Mouse (Mus musculus): ENCODE results near the gene Fam57b. TPM values are rescaled to one million over a fixed set of nuclear protein-coding genes. Genes with fewer than 3 reads are reported as not detected.
A peak's percentile ranks its signal among the peaks of the same experiment; 100 is the strongest.

Fam57b gene
- polyA plus RNA-seq, 1 experiment from 2014 or later: 0.74 TPM

DNA sequence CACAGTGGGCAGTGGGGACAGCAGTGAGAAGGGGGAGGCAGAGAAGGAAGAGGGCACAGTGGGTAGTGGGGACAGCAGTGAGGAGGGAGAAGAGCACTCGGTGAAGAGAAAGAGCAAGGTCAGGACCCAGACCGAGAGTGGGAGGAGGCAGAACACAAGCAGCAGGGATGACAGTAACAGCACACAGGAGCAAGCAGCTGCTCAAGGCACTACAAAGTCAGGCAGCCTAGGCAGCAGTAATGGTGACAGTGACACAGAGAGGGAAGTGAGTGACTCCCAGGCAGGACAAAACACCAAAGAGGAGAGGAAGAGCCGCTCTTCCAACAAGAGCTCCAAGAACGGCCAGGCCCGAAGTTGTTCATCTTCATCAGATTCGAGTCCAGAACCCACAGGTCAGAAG lies 66.3 kb downstream of the Fam57b start:
- Histone ChIP-seq H3K27me3 (replicated peaks) (no peaks in the 10 kb centered on the region), H3K4me3 (replicated peaks) (peak overlapping the region; percentile 71), H3K4me1 (peaks cover 27% of the 10 kb centered on the region), H3K36me3 (peaks cover 40% of the 10 kb centered on the region), H3K4me2 (peak overlapping the region; percentile 90), H3K27ac (peak overlapping the region; percentile 41; the same call in 1 of the 2 replicates), H3K9ac (peak overlapping the region; percentile 20; the same call in 1 of the 2 replicates), H3K9me3 (no peaks in the 10 kb centered on the region)
- ATAC-seq (ENCODE audit: insufficient read depth, low FRiP score, low read depth): no peak
- 58% methylated on average over 6 of the region's 6 CpGs for WGBS

DNA sequence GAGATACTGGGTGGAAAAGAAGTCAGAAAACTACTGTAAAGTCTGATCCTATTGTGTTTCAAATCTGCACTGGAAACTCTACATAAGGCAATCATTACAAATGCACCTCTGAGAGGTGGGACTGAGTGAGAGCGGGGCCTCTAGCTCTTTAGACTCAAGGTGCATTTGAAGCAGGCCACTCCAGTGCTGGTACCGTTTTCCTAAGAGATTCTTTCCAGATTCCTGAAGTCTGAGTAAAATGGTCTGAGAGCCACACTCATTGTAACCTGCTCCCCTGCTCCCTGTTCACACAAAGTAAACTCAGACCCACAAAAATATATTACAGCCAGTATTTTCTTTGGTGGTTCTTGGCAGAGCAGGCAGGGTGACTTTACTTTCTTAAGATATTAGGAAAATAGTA lies 70.1 kb downstream of the Fam57b start:
- no peak for ATAC-seq (ENCODE audit: insufficient read depth, low FRiP score, low read depth)
- H3K4me1 ChIP-seq: peaks cover 19% of the 10 kb centered on the region
- H3K4me3 ChIP-seq (replicated peaks): no peak overlapping the region
- no peak overlapping the region for H3K9ac ChIP-seq
- WGBS: 85% methylated on average over 2 of the region's 2 CpGs
- no peak overlapping the region for H3K27ac ChIP-seq
- H3K4me2 ChIP-seq: no peak overlapping the region
- no peaks in the 10 kb centered on the region for H3K9me3 ChIP-seq
- H3K36me3 ChIP-seq: peaks cover 71% of the 10 kb centered on the region
- no peaks in the 10 kb centered on the region for H3K27me3 ChIP-seq (replicated peaks)

DNA sequence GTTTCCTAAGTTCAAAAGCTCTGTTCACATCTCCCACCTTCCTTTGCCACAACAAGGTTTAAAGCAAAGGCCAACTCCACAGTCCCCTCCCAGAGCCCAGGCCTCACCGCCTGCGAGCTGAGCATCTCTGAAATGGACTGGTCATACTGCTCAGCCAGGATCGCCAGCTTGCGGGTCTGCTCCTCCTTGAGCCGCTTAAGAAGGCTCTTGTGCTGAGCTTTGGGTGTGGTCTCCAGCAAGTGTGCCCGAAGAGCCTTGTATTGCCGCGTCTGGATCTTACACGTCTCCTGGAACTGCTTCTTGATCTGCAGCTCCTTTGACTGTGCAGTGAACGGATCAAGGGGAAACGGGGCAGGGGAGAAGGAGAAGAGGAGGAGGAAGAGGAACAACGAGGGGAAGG lies 70.5 kb downstream of the Fam57b start:
- WGBS: 84% methylated on average over 12 of the region's 12 CpGs
- Histone ChIP-seq H3K27ac (no peak overlapping the region), H3K9ac (no peak overlapping the region), H3K4me1 (peaks cover 14% of the 10 kb centered on the region), H3K4me2 (no peak overlapping the region), H3K4me3 (replicated peaks) (no peak overlapping the region), H3K36me3 (peaks cover 75% of the 10 kb centered on the region), H3K9me3 (no peaks in the 10 kb centered on the region), H3K27me3 (replicated peaks) (no peaks in the 10 kb centered on the region)
- ATAC-seq (ENCODE audit: insufficient read depth, low FRiP score, low read depth): no peak

DNA sequence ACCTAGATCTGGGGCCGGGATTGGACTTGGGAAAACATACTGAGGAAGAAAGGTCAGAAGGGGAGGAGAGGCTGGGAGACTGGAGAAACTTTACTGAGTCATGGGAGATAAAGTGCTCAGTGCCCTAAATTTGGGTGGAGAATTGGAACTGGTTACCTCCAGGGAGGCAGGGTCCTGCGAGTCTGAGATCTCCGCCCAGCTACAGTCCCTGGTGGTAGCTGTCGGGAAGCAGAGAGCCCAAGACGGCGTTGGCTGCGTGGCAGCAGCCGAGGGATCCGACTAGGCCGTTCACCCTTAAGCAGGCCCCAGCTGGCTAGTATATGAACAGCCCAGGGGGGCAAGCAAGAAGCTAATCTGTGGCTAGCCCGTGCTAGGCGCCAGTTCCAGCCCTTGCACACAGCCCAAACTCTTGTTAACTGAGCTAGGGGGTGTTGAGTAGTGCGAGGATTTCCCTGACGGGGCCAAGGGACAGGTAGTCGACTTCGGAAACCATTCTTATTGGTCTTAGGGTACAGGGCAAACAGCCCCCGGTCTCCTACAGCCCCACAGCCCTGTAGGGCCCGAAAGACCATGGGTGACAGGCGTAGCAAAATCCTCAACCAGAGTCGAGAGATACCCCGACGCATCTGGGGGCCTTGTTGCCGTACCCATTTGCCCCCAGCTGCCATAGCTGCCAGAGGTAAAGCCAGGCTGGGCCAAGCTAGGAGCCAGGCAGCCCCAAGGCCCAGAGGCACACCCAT lies 72.5 kb downstream of the Fam57b start:
- H3K4me2 ChIP-seq: no peak overlapping the region
- H3K27me3 ChIP-seq (replicated peaks): no peaks in the 10 kb centered on the region
- H3K36me3 ChIP-seq: peaks cover 78% of the 10 kb centered on the region
- no peak overlapping the region for H3K9ac ChIP-seq
- no peaks in the 10 kb centered on the region for H3K4me1 ChIP-seq
- H3K4me3 ChIP-seq (replicated peaks): no peak overlapping the region
- ATAC-seq (ENCODE audit: insufficient read depth, low FRiP score, low read depth): no peak
- H3K9me3 ChIP-seq: no peaks in the 10 kb centered on the region
- WGBS: 89% methylated on average over 23 of the region's 23 CpGs
- H3K27ac ChIP-seq: no peak overlapping the region

DNA sequence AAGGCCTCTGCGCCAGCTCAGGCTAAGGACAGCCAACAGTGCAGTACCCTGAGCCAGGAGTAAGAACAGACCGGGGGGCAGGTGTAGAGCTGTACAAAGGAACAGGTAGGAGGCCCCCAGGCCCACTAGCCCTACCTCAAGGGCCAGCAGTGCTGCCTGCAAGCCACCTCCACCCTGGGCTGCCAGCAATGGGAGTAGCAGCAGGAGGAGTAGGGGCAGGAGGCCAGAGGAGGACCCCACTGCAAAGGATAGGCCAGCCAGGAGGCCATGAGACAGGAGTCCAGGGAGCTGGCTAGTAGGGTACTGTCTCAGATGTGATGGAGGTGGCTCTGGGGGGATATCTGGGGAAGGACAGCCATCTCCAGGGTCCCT lies 73.0 kb downstream of the Fam57b start:
- Histone ChIP-seq H3K27ac (no peak overlapping the region), H3K9me3 (no peaks in the 10 kb centered on the region), H3K27me3 (replicated peaks) (no peaks in the 10 kb centered on the region), H3K36me3 (peaks cover 80% of the 10 kb centered on the region), H3K4me2 (no peak overlapping the region), H3K4me1 (no peaks in the 10 kb centered on the region), H3K4me3 (replicated peaks) (no peak overlapping the region), H3K9ac (no peak overlapping the region)
- ATAC-seq (ENCODE audit: insufficient read depth, low FRiP score, low read depth): no peak
- WGBS: 94% methylated on average over 2 of the region's 2 CpGs

DNA sequence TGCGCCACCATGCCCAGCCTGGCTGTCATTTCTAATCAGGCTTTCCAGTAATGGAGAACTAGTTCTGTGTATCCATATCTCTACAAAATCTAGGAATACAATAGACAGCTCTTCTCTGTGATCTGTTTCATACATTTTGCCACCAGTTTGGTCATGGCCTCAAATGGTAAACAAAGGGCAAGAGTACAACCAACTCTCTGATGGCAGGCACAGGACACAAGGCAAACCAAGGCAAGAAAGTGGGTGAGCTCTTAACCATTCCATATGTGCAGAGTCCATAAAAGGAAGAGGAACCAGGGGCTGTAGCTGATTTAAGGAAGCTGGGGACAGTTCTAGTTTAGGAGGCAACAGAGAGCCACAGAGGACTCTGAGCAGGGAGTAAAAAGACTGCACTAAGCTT lies 79.8 kb downstream of the Fam57b start:
- ATAC-seq (ENCODE audit: insufficient read depth, low FRiP score, low read depth): no peak
- H3K9ac ChIP-seq: no peak overlapping the region
- peaks cover 76% of the 10 kb centered on the region for H3K36me3 ChIP-seq
- H3K4me2 ChIP-seq: no peak overlapping the region
- no peaks in the 10 kb centered on the region for H3K9me3 ChIP-seq
- no peaks in the 10 kb centered on the region for H3K27me3 ChIP-seq (replicated peaks)
- H3K27ac ChIP-seq: peak overlapping the region; percentile 3; the same call in 1 of the 2 replicates
- H3K4me3 ChIP-seq (replicated peaks): no peak overlapping the region
- 95% methylated on average over 1 of the region's 1 CpGs for WGBS
- peaks cover 10% of the 10 kb centered on the region; the same call in 1 of the 2 replicates for H3K4me1 ChIP-seq

Other genes starting within 250 kb of the Fam57b start
- gene Eif3c, start 231.3 kb upstream of the Fam57b start, polyA plus RNA-seq (2015; fragmentation: Nextera tagmentation; extraction: Ambion mirVana): 188 and 196 TPM in 2 replicates
- gene Apobr, start 212.7 kb upstream of the Fam57b start, polyA plus RNA-seq (2015; fragmentation: Nextera tagmentation; extraction: Ambion mirVana): 1.2 and 1.3 TPM in 2 replicates
- gene Cln3, start 211.9 kb upstream of the Fam57b start, polyA plus RNA-seq (2015; fragmentation: Nextera tagmentation; extraction: Ambion mirVana): 30.4 and 33.1 TPM in 2 replicates
- gene Il27, start 202.7 kb upstream of the Fam57b start, polyA plus RNA-seq (2015; fragmentation: Nextera tagmentation; extraction: Ambion mirVana): 0.13 and 0.26 TPM in 2 replicates
- gene Nupr1, start 166.8 kb upstream of the Fam57b start, polyA plus RNA-seq (2015; fragmentation: Nextera tagmentation; extraction: Ambion mirVana): 156 and 197 TPM in 2 replicates
- 43.5 and 53.8 TPM in 2 replicates for gene Sgf29, start 148.4 kb upstream of the Fam57b start, polyA plus RNA-seq (2015; fragmentation: Nextera tagmentation; extraction: Ambion mirVana)
- 7.1 and 9.7 TPM in 2 replicates for gene Sult1a1, start 121.2 kb upstream of the Fam57b start, polyA plus RNA-seq (2015; fragmentation: Nextera tagmentation; extraction: Ambion mirVana)
- 105 and 114 TPM in 2 replicates for gene Bola2, start 102.3 kb upstream of the Fam57b start, polyA plus RNA-seq (2015; fragmentation: Nextera tagmentation; extraction: Ambion mirVana)
- gene Slx1b, start 101.9 kb upstream of the Fam57b start, polyA plus RNA-seq (2015; fragmentation: Nextera tagmentation; extraction: Ambion mirVana): 7.9 and 9.6 TPM in 2 replicates
- gene Coro1a, start 89.9 kb upstream of the Fam57b start, polyA plus RNA-seq (2015; fragmentation: Nextera tagmentation; extraction: Ambion mirVana): 50.1 and 51.9 TPM in 2 replicates
- 99.9 TPM in 2 replicates for gene Mapk3, start 38.1 kb upstream of the Fam57b start, polyA plus RNA-seq (2015; fragmentation: Nextera tagmentation; extraction: Ambion mirVana)
- 3.1 and 3.3 TPM in 2 replicates for gene Gdpd3, start 31.3 kb upstream of the Fam57b start, polyA plus RNA-seq (2015; fragmentation: Nextera tagmentation; extraction: Ambion mirVana)
- 81.9 and 93.0 TPM in 2 replicates for gene Ypel3, start 20.7 kb upstream of the Fam57b start, polyA plus RNA-seq (2015; fragmentation: Nextera tagmentation; extraction: Ambion mirVana)
- 0.46 and 0.66 TPM in 2 replicates for gene Tbx6, start 16.2 kb upstream of the Fam57b start, polyA plus RNA-seq (2015; fragmentation: Nextera tagmentation; extraction: Ambion mirVana)
- 237 and 240 TPM in 2 replicates for gene Ppp4c, start 5.2 kb upstream of the Fam57b start, polyA plus RNA-seq (2015; fragmentation: Nextera tagmentation; extraction: Ambion mirVana)
- not detected in 2 replicates for gene 4930451I11Rik, start 34.0 kb downstream of the Fam57b start, polyA plus RNA-seq (2015; fragmentation: Nextera tagmentation; extraction: Ambion mirVana)
- 0.62 and 0.74 TPM in 2 replicates for gene Doc2a, start 49.7 kb downstream of the Fam57b start, polyA plus RNA-seq (2015; fragmentation: Nextera tagmentation; extraction: Ambion mirVana)
- 28.5 and 28.8 TPM in 2 replicates for gene Hirip3, start 64.3 kb downstream of the Fam57b start, polyA plus RNA-seq (2015; fragmentation: Nextera tagmentation; extraction: Ambion mirVana)
- 60.1 and 68.3 TPM in 2 replicates for gene Ino80e, start 64.7 kb downstream of the Fam57b start, polyA plus RNA-seq (2015; fragmentation: Nextera tagmentation; extraction: Ambion mirVana)
- gene Taok2, start 87.0 kb downstream of the Fam57b start, polyA plus RNA-seq (2015; fragmentation: Nextera tagmentation; extraction: Ambion mirVana): 38.3 and 40.1 TPM in 2 replicates
- 32.0 and 33.4 TPM in 2 replicates for gene Tmem219, start 125.2 kb downstream of the Fam57b start, polyA plus RNA-seq (2015; fragmentation: Nextera tagmentation; extraction: Ambion mirVana)
- gene Kctd13, start 131.2 kb downstream of the Fam57b start, polyA plus RNA-seq (2015; fragmentation: Nextera tagmentation; extraction: Ambion mirVana): 15.0 and 15.1 TPM in 2 replicates
- gene Asphd1, start 151.9 kb downstream of the Fam57b start, polyA plus RNA-seq (2015; fragmentation: Nextera tagmentation; extraction: Ambion mirVana): 0.37 and 0.44 TPM in 2 replicates
- 1.5 and 2.3 TPM in 2 replicates for gene Sez6l2, start 152.9 kb downstream of the Fam57b start, polyA plus RNA-seq (2015; fragmentation: Nextera tagmentation; extraction: Ambion mirVana)
- gene Cdipt, start 178.2 kb downstream of the Fam57b start, polyA plus RNA-seq (2015; fragmentation: Nextera tagmentation; extraction: Ambion mirVana): 113 and 119 TPM in 2 replicates
- gene Cdiptos, start 178.4 kb downstream of the Fam57b start, polyA plus RNA-seq (2015; fragmentation: Nextera tagmentation; extraction: Ambion mirVana): 2.1 and 2.4 TPM in 2 replicates
- gene Mvp, start 217.0 kb downstream of the Fam57b start, polyA plus RNA-seq (2015; fragmentation: Nextera tagmentation; extraction: Ambion mirVana): 27.2 and 29.1 TPM in 2 replicates
- 1.0 TPM in 1 of 2 replicates, not detected in the other for gene Pagr1b, start 218.8 kb downstream of the Fam57b start, polyA plus RNA-seq (2015; fragmentation: Nextera tagmentation; extraction: Ambion mirVana)
- 33.1 and 62.5 TPM in 2 replicates for gene Pagr1a, start 219.7 kb downstream of the Fam57b start, polyA plus RNA-seq (2015; fragmentation: Nextera tagmentation; extraction: Ambion mirVana)
- 25.0 and 63.8 TPM in 2 replicates for gene Gm42742, start 223.4 kb downstream of the Fam57b start, polyA plus RNA-seq (2015; fragmentation: Nextera tagmentation; extraction: Ambion mirVana)
- 5.9 and 8.1 TPM in 2 replicates for gene Prrt2, start 223.5 kb downstream of the Fam57b start, polyA plus RNA-seq (2015; fragmentation: Nextera tagmentation; extraction: Ambion mirVana)
- gene Maz, start 229.4 kb downstream of the Fam57b start, polyA plus RNA-seq (2015; fragmentation: Nextera tagmentation; extraction: Ambion mirVana): 67.7 and 69.7 TPM in 2 replicates
- gene Kif22, start 244.8 kb downstream of the Fam57b start, polyA plus RNA-seq (2015; fragmentation: Nextera tagmentation; extraction: Ambion mirVana): 93.5 and 101 TPM in 2 replicates